Mouse (Mus musculus) embryo, embryonic 10.5 days (tissue): ENCODE data around the gene Ces3a.
"Not testable (repeated sequence)": the region's sequence is repeated elsewhere in the genome, so short reads cannot be mapped to it uniquely, and the experiment has no call there.

ENCODE experiments used
- DNase-seq: peaks from one replicate; pipeline ENCODE4 v3.0.0-alpha.2; 2015; ENCODE audit warnings: low spot score

The Ces3a gene

GRCm38 (mm10) chr8:105093992-105094391 lies 45.6 kb downstream of the Ces3a start:
- no peak for DNase-seq

GRCm38 (mm10) chr8:105102101-105102785 lies 53.8 kb downstream of the Ces3a start:
- not testable (repeated sequence) for DNase-seq

DNA sequence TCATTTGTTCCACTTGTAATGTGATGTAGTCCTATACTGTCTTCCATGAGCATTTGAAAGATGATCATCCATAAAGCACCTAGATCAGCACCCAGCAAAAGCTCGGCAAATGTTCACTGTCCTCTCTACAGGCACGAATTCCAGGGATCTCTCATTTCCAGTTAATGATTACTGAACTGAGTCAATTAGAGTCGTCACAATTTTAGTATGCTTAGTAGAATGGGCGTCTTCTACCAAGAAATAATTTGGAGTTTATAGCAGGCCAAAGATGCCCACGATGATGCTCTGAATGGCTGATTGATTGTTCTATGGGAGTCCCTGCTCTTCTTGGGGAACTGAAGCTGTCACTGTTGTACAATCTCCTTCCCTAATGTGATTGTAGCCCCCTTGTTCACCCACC lies 55.3 kb downstream of the Ces3a start:
- DNase-seq = not testable (repeated sequence)

- no peak for DNase-seq
These were observed 55.8 kb downstream of the Ces3a start for GRCm38 (mm10) chr8:105104220-105104619.
